Mouse (Mus musculus) limb, embryonic 13.5 days (tissue): ENCODE measurements around the gene Olfr610. TPM values are rescaled to one million over a fixed set of nuclear protein-coding genes. Genes with fewer than 3 reads are reported as not detected.
"Not testable (repeated sequence)": the region's sequence is repeated elsewhere in the genome, so short reads cannot be mapped to it uniquely, and the experiment has no call there.

Experiments
- ATAC-seq: fragments of 200-750 bp; cut with Nextera tagmentation; 2 replicates; pipeline ENCODE4 v1.8.0; 2017; ENCODE audit warnings: low read depth, moderate number of reproducible peaks, moderate TSS enrichment; ENCODE audit not compliant: low FRiP score
- H3K27ac ChIP-seq: fragments of 300-500 bp; sonication (generic); 2 replicates; pipeline ENCODE4 v1.5.1; 2015; ENCODE audit warnings: inconsistent platforms, mild to moderate bottlenecking, moderate library complexity
- H3K27me3 ChIP-seq: fragments of 300-500 bp; sonication (generic); 2 replicates; pipeline ENCODE4 v1.6.1; 2015; ENCODE audit warnings: mild to moderate bottlenecking, inconsistent platforms
- H3K36me3 ChIP-seq: fragments of 300-500 bp; sonication (generic); 2 replicates; pipeline ENCODE4 v1.6.1; 2015; ENCODE audit warnings: inconsistent platforms, mild to moderate bottlenecking, moderate library complexity
- H3K4me1 ChIP-seq: fragments of 300-500 bp; sonication (generic); 2 replicates; pipeline ENCODE4 v1.6.1; 2015; ENCODE audit warnings: inconsistent platforms
- H3K4me2 ChIP-seq: fragments of 300-500 bp; sonication (generic); replicated peaks from 2 replicates; pipeline ENCODE4 v1.6.1; 2015; ENCODE audit warnings: inconsistent platforms, mild to moderate bottlenecking, moderate library complexity
- H3K4me3 ChIP-seq: fragments of 300-500 bp; sonication (generic); 2 replicates; pipeline ENCODE4 v1.5.1; 2015; ENCODE audit warnings: moderate library complexity, mild to moderate bottlenecking, inconsistent platforms
- H3K9ac ChIP-seq: fragments of 300-500 bp; sonication (generic); 2 replicates; pipeline ENCODE4 v1.6.1; 2015; ENCODE audit warnings: mild to moderate bottlenecking, inconsistent platforms
- H3K9me3 ChIP-seq: fragments of 300-500 bp; sonication (generic); 2 replicates; pipeline ENCODE4 v1.6.1; 2016; ENCODE audit warnings: inconsistent platforms
- WGBS: fragments of 180-500 bp; shearing (Covaris S2); methylation state at CpG from one replicate; pipeline ENCODE4 v1.1.7; 2015; 5-methylcytosine and 5-hydroxymethylcytosine counted together
- polyA plus RNA-seq: library from polyadenylated mRNA; unstranded; fragments of >200 nt; fragmentation: Nextera tagmentation; extraction: Ambion mirVana; gene quantifications from 2 replicates; pipeline ENCODE4 v1.2.1, GENCODE M21; 2015

Olfr610 gene
- not detected in 2 replicates for polyA plus RNA-seq

GRCm38 (mm10) chr7:103512022-103512421 is at the start of gene Olfr610:
Gene Olfr610, minus strand, starts transcription at chr7:103512122.
- Histone ChIP-seq H3K27ac (no peak within 1 kb of the TSS), H3K4me2 (no peak within 1 kb of the TSS), H3K9me3 (no peaks in the 10 kb centered on the region), H3K9ac (no peak within 1 kb of the TSS), H3K4me3 (no peak within 1 kb of the TSS), H3K4me1 (no peaks in the 10 kb centered on the region), H3K27me3 (no peaks in the 10 kb centered on the region), H3K36me3 (no peaks in the 10 kb centered on the region)
- ATAC-seq = no peak
- WGBS = 84% methylated on average over 2 of the region's 2 CpGs

DNA sequence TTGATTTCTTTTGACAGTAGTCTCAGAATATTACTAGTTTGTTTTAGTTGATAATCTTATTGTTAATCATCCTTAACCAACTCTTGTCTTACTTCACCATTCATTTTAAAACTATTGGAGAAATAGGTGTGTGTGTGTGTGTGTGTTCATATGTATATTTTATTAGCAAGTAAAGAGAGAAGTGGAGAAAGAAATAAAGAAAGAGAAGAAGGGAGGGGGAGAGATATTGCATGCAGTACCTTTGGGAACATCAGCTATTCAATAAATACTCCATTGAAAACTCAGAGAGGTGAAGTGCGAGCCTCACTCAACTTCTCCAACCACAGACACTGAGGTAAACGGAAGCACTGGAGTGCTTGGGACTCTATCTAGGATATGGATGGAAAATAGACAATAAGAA is 43.9 kb upstream of the Olfr610 start, which contains the start of gene Olfr615:
Olfr615 (plus strand) TSS at position 301 of the 400 bp plus-strand sequence.
- Histone ChIP-seq H3K36me3 (no peaks in the 10 kb centered on the region), H3K9ac (no peak within 1 kb of the TSS), H3K27ac (no peak within 1 kb of the TSS), H3K4me2 (no peak within 1 kb of the TSS), H3K4me3 (no peak within 1 kb of the TSS), H3K27me3 (no peaks in the 10 kb centered on the region), H3K4me1 (no peaks in the 10 kb centered on the region), H3K9me3 (no peaks in the 10 kb centered on the region)
- no peak for ATAC-seq
- 90% methylated on average over 2 of the region's 2 CpGs for WGBS

DNA sequence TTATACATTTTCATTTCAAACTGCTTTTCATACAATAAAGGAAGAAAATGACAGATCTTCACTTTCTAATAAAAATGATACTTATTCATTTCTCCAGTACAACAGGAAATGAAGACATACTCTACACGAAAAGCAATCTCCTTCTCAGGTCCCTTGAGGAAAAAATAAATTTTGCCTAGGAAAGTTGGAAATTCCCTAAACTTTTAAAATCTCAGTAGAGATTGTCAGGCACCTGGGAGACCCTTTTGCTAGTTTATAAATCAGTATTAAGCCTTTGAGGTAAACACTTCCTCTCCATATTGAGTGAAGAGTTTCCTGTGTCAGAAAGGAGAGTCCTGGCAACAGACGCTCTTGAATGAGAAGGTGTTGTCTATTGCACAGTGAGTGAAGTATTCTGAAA is 35.9 kb upstream of the Olfr610 start, which contains the start of gene Olfr613:
Olfr613 (plus strand) TSS at position 301 of the 400 bp plus-strand sequence.
- Histone ChIP-seq H3K4me1 (no peaks in the 10 kb centered on the region), H3K27me3 (no peaks in the 10 kb centered on the region), H3K9me3 (0 out of 2 replicates have a peak, but pooled peaks cover 4% of the 10 kb centered on the region), H3K9ac (no peak within 1 kb of the TSS), H3K27ac (no peak within 1 kb of the TSS), H3K36me3 (no peaks in the 10 kb centered on the region), H3K4me3 (no peak within 1 kb of the TSS), H3K4me2 (no peak within 1 kb of the TSS)
- WGBS = 71% methylated on average over 2 of the region's 2 CpGs
- no peak for ATAC-seq

DNA sequence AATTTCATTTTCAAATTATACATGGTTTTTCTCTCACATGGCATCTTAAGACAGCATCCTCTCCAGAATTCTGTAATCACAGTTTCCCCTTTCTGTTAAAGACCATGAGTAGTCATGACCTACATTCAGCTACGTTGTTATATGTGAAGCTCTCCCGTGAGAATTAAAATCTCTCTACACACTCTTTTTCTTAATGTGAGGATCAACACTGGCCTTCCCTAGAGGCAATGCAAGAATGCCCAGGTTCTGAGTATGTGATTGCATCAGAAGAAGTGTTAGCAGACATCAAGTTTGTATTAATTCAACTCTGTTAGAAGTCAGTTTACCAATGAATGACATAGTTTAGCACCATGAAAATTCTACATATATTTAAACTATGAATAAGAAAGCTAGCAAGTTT is 30.7 kb upstream of the Olfr610 start, which contains the start of gene Olfr612:
Olfr612 (minus strand) TSS at position 101 of the 400 bp plus-strand sequence.
- not testable (repeated sequence) for H3K27me3 ChIP-seq, H3K36me3 ChIP-seq, ATAC-seq, H3K9me3 ChIP-seq, H3K4me3 ChIP-seq, H3K4me2 ChIP-seq, H3K9ac ChIP-seq, H3K27ac ChIP-seq, H3K4me1 ChIP-seq
- WGBS = 89% methylated on average over 2 of the region's 2 CpGs

DNA sequence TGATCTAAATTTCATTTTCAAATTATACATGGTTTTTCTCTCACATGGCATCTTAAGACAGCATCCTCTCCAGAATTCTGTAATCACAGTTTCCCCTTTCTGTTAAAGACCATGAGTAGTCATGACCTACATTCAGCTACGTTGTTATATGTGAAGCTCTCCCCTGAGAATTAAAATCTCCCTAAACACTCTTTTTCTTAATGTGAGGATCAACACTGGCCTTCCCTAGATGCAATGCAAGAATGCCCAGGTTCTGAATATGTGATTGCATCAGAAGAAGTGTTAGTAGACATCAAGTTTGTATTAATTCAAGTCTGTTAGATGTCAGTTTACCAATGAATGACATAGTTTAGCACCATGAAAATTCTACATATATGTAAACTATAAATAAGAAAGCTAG is 8.8 kb upstream of the Olfr610 start, which contains the start of gene Olfr611:
Olfr611 (minus strand) TSS at position 101 of the 400 bp plus-strand sequence.
- not testable (repeated sequence) for ATAC-seq, H3K4me1 ChIP-seq, H3K36me3 ChIP-seq, H3K27me3 ChIP-seq, H3K27ac ChIP-seq, H3K9ac ChIP-seq, H3K4me2 ChIP-seq, H3K9me3 ChIP-seq, H3K4me3 ChIP-seq
- 64% methylated on average over 1 of the region's 1 CpGs for WGBS

DNA sequence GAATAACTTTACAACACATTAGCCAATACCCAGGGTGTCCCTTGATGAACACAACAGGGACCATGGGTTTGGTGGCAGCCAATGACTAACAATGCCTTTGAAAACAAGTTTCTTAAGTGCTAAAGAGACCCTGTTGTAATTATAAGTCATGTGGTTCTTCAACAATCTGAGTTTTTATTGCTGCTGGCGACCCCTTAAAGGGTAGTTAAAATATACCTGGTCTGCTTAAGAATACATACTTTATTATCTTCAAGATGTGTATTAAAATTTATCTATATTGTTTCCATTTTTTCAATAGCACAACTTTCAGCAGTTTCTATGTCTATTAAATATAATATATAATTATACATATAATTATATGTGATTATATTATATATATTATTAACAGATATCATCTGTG is 14.0 kb downstream of the Olfr610 start, which contains the start of gene Olfr609:
Olfr609 (minus strand) TSS at position 101 of the 400 bp plus-strand sequence.
- ATAC-seq = no peak
- Histone ChIP-seq H3K9me3 (no peaks in the 10 kb centered on the region), H3K4me3 (no peak within 1 kb of the TSS), H3K27me3 (no peaks in the 10 kb centered on the region), H3K9ac (no peak within 1 kb of the TSS), H3K4me1 (no peaks in the 10 kb centered on the region), H3K27ac (no peak within 1 kb of the TSS), H3K36me3 (no peaks in the 10 kb centered on the region), H3K4me2 (no peak within 1 kb of the TSS)
- 67% methylated on average over 1 of the region's 1 CpGs for WGBS

DNA sequence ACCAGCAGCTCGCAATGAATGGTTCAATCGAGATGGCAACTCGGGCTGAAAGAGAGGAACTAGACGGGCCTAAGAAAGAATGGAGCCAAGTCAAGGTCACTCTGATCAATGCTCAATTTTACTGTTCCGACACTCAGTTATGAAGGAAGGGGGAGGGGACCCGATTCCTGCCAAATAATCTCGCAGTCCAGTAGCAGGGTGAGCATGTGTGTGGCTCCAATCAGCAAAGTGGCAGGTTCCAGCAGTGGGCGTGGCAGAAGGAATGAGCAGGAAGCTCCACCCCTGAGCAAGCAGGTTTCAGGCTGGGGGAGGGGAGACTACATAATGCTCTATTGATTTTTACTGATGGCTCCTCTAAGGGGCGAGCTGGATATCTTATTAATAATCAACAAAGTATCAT is 34.8 kb downstream of the Olfr610 start:
- not testable (repeated sequence) for H3K27ac ChIP-seq, H3K4me3 ChIP-seq, H3K4me2 ChIP-seq, H3K27me3 ChIP-seq, H3K9ac ChIP-seq, H3K9me3 ChIP-seq, H3K36me3 ChIP-seq, ATAC-seq, H3K4me1 ChIP-seq
- WGBS = 87% methylated on average over 9 of the region's 9 CpGs

DNA sequence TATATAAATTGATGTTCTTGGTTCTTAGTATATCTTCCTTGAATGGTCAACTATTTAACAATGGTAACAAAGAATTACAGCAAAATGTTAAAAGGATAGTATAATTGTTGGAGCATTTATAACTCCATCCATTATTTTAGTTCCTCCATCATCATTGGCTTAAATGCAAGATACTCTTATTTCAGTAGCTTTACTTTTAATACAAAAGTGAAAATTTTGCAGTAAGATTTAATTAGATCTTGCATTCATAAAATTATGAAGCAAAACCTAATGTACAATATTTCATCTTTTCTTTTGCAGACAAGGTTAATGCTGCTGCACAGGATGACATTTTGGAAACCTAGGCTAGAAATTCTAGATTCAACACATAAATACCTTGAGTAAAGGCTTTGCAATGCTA is 42.3 kb downstream of the Olfr610 start, which contains the start of gene Olfr608:
Olfr608 (plus strand) TSS at position 301 of the 400 bp plus-strand sequence.
- no peaks in the 10 kb centered on the region for H3K36me3 ChIP-seq
- ATAC-seq = no peak
- no peaks in the 10 kb centered on the region for H3K27me3 ChIP-seq
- H3K4me1 ChIP-seq = no peaks in the 10 kb centered on the region
- H3K9ac ChIP-seq = no peak within 1 kb of the TSS
- no peak within 1 kb of the TSS for H3K4me3 ChIP-seq
- H3K27ac ChIP-seq = no peak within 1 kb of the TSS
- no peaks in the 10 kb centered on the region for H3K9me3 ChIP-seq
- no peak within 1 kb of the TSS for H3K4me2 ChIP-seq

DNA sequence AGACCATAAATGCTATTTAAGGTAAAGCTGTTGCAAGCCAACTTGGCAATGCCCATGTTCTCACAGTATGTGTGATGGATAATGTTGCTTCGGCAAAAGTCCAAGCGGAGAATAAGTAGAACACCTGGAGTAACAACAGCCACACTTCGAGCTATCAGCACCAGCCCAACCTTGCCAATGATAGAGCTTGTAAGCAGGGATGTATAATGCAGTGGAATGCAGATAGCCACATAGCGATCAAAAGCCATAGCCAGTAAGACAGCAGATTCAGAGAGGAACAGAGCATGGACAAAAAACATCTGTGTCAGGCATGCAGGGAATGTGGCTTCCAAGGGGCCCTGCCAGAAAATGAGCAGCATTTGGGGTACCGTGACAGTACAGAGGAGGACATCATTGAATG is 51.3 kb downstream of the Olfr610 start:
- H3K4me3 ChIP-seq = no peak overlapping the region
- no peaks in the 10 kb centered on the region for H3K36me3 ChIP-seq
- no peaks in the 10 kb centered on the region for H3K9me3 ChIP-seq
- no peak overlapping the region for H3K4me2 ChIP-seq
- no peak for ATAC-seq
- H3K27ac ChIP-seq = no peak overlapping the region
- H3K4me1 ChIP-seq = no peaks in the 10 kb centered on the region
- H3K9ac ChIP-seq = no peak overlapping the region
- 90% methylated on average over 5 of the region's 5 CpGs for WGBS
- no peaks in the 10 kb centered on the region for H3K27me3 ChIP-seq

Other genes with a start within 250 kb of the Olfr610 start
- gene Olfr596, start 206.5 kb downstream of the Olfr610 start, polyA plus RNA-seq = not detected in 2 replicates
- gene Olfr597, start 195.8 kb downstream of the Olfr610 start, polyA plus RNA-seq = not detected in 2 replicates
- gene Olfr598, start 188.6 kb downstream of the Olfr610 start, polyA plus RNA-seq = not detected in 2 replicates
- gene Olfr599, start 176.2 kb downstream of the Olfr610 start, polyA plus RNA-seq = not detected in 2 replicates
- not detected in 2 replicates for gene Olfr600, start 162.5 kb downstream of the Olfr610 start, polyA plus RNA-seq
- not detected in 2 replicates for gene Olfr601, start 149.5 kb downstream of the Olfr610 start, polyA plus RNA-seq
- gene Olfr603, start 125.9 kb downstream of the Olfr610 start, polyA plus RNA-seq = not detected in 2 replicates
- not detected in 2 replicates for gene Usp17lc, start 97.0 kb downstream of the Olfr610 start, polyA plus RNA-seq
- not detected in 2 replicates for gene Olfr605, start 66.7 kb downstream of the Olfr610 start, polyA plus RNA-seq
- gene Olfr606, start 63.1 kb downstream of the Olfr610 start, polyA plus RNA-seq = not detected in 2 replicates
- not detected in 2 replicates for gene Olfr607, start 48.0 kb downstream of the Olfr610 start, polyA plus RNA-seq
- gene Olfr608, start 42.2 kb downstream of the Olfr610 start, polyA plus RNA-seq = not detected in 2 replicates
- not detected in 2 replicates for gene Olfr609, start 14.1 kb downstream of the Olfr610 start, polyA plus RNA-seq
- gene Olfr611, start 8.7 kb upstream of the Olfr610 start, polyA plus RNA-seq = not detected in 2 replicates
- not detected in 2 replicates for gene Olfr612, start 30.6 kb upstream of the Olfr610 start, polyA plus RNA-seq
- gene Olfr613, start 36.0 kb upstream of the Olfr610 start, polyA plus RNA-seq = not detected in 2 replicates
- gene Olfr615, start 44.0 kb upstream of the Olfr610 start, polyA plus RNA-seq = not detected in 2 replicates
- gene Olfr616, start 57.0 kb upstream of the Olfr610 start, polyA plus RNA-seq = not detected in 2 replicates
- not detected in 2 replicates for gene Olfr617, start 60.9 kb upstream of the Olfr610 start, polyA plus RNA-seq
- not detected in 2 replicates for gene Olfr618, start 78.0 kb upstream of the Olfr610 start, polyA plus RNA-seq
- gene Olfr619, start 88.5 kb upstream of the Olfr610 start, polyA plus RNA-seq = not detected in 2 replicates
- gene Olfr620, start 100.4 kb upstream of the Olfr610 start, polyA plus RNA-seq = not detected in 2 replicates
- gene Olfr622, start 130.6 kb upstream of the Olfr610 start, polyA plus RNA-seq = not detected in 2 replicates
- gene Olfr623, start 151.6 kb upstream of the Olfr610 start, polyA plus RNA-seq = not detected in 2 replicates
- 0.08 TPM in 1 of 2 replicates, not detected in the other for gene Olfr624, start 159.1 kb upstream of the Olfr610 start, polyA plus RNA-seq
- gene Olfr625-ps1, start 170.6 kb upstream of the Olfr610 start, polyA plus RNA-seq = not detected in 2 replicates
- gene Olfr243, start 202.5 kb upstream of the Olfr610 start, polyA plus RNA-seq = not detected in 2 replicates
- gene Olfr628, start 218.3 kb upstream of the Olfr610 start, polyA plus RNA-seq = not detected in 2 replicates
- gene Olfr629, start 232.8 kb upstream of the Olfr610 start, polyA plus RNA-seq = not detected in 2 replicates
- gene Olfr630, start 245.2 kb upstream of the Olfr610 start, polyA plus RNA-seq = not detected in 2 replicates